Mouse (Mus musculus): ENCODE data around the gene Vmn1r199.
"Not testable (repeated sequence)": the region's sequence is repeated elsewhere in the genome, so short reads cannot be mapped to it uniquely, and the experiment has no call there.

Gene Vmn1r199

GRCm38 (mm10) chr13:22379518-22379917 is at the start of gene Vmn1r199:
Gene Vmn1r199 (plus strand): TSS chr13:22379818.
- no peak for DNase-seq (ENCODE audit: low read depth, low spot score)

- no peak for DNase-seq (ENCODE audit: low read depth, low spot score)
Measured at GRCm38 (mm10) chr13:22333269-22333668, 46.3 kb upstream of the Vmn1r199 start.

DNA sequence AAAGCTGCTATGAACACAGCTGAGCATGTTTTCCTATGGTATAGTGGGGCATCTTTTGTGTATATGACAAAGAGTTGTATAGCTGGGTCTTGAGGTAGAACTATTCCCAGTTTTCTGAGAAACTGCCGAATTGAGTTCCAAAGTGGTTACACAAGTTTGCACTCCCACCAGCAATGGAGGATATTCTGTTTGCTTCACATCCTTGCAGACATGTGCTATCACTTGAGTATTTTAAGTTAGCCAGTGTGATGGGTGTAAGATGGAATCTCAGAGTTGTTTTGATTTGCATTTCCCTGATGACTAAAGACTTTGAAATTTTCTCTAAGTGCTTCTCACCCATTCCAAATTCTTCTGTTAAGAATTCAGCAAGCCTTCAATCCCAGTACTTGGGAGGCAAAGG is 44.1 kb upstream of the Vmn1r199 start:
- no peak for DNase-seq (ENCODE audit: low read depth, low spot score)

DNA sequence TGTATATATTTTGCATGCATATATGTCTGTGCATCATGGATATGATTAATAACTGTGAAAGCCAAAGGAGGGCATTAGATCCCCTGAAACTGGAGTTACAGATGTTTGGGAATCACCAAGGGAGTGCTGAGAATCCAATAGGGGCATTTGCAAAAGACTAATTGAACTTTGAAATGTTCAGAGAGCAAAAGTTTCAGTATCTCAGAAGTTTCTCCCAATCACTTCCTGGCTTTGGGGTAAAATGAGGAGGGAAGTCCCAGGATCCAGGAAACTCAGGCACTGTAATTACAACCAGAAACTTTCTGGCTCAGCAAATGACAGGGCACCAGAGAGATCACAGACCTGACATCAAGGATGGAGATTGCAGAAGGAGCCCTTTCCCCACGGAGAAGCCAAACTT is 29.6 kb upstream of the Vmn1r199 start, which contains the start of gene Vmn1r198:
Gene Vmn1r198, plus strand, starts transcription at position 301 of the 400 bp plus-strand sequence.
- DNase-seq (ENCODE audit: low read depth, low spot score), result no peak

DNA sequence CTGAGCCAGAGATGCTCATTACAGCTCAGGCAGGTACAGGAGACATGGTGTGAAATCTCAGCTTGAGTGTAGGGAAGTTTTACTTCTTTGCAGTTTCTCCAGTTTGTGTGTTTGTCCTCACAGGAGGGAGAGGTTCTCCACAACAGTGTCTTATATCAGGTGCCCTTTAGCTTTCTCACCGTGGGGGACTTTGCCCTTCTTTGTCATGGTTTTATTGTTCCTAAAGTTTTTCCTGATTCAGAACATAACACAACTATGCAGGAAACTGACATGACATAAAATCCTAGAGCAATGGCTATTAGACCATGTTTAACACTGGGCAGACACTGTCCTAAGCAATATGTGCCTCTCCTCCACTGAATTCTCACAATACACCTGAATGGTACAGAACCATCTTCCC is 28.8 kb upstream of the Vmn1r199 start:
- DNase-seq (ENCODE audit: low read depth, low spot score), result no peak

- not testable (repeated sequence) for DNase-seq (ENCODE audit: low read depth, low spot score)
Measured at GRCm38 (mm10) chr13:22381128-22381527, 1.5 kb downstream of the Vmn1r199 start.

DNA sequence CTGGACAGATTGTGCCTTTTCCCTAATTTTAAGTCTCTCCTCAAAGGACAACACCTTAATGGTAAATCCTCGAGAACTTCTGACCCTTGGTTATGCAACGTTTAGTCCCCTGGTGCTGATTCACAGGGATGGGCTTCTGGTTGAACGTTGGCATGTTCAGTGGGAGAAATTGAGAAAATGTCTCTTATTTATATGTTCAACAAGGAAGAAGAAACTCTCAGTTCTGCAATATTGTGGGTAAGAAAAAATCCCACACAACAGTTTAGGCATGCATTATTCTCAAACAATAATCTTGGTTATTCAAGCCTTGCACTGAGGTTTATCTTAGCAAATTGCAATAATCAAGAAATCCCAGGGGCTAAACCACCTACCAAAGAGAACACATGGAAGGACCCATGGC is 3.8 kb downstream of the Vmn1r199 start:
- DNase-seq (ENCODE audit: low read depth, low spot score), result no peak

DNA sequence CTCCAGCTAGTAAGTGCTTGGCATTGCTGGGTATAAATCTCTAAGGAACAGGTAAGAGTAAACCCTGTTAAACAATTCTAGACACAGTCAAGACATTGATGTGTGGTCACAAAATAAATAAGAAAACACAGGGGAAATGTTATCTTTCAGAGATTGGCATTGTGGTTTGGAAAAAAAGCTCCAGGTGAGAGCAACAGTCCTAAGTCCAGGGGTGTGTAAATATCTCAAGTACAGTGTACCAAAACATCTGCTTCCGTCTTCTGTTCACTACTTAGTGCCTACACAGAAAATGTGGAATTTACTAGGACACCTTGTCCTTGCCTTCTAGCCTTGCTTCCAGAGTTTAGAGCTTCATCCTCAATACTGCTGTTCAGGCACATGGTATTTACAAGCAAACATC is 7.4 kb downstream of the Vmn1r199 start:
- DNase-seq (ENCODE audit: low read depth, low spot score), result no peak

- DNase-seq (ENCODE audit: low read depth, low spot score), result no peak
Measured at GRCm38 (mm10) chr13:22390073-22390472, 10.5 kb downstream of the Vmn1r199 start, which contains the start of gene Vmn1r200. Gene Vmn1r200 (plus strand): TSS chr13:22390373.

DNA sequence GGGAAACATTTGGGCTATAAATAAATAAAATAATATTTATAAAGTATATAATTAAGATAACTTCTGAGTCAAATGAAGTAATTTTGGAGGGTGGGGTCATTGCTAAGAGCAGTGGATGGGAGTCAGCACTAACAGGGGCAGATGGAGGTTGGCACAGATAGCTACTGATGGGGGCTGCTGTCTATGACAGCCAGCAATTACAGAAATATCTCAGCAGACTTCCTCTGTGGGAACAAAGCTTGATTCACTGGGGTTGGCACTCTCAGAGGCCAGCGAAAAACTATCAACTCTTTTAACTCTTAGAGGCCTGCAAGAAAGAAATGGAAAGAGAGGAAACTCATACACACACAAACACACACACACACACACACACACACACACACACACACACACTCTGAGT is 23.4 kb downstream of the Vmn1r199 start:
- no peak for DNase-seq (ENCODE audit: low read depth, low spot score)

All from 3T3-L1 (cell line).